Mouse (Mus musculus): ENCODE measurements around the gene Eefsec. TPM values are rescaled to one million over a fixed set of nuclear protein-coding genes. Genes with fewer than 3 reads are reported as not detected.

Eefsec gene
- polyA plus RNA-seq, 1 experiment: 33.4 TPM

DNA sequence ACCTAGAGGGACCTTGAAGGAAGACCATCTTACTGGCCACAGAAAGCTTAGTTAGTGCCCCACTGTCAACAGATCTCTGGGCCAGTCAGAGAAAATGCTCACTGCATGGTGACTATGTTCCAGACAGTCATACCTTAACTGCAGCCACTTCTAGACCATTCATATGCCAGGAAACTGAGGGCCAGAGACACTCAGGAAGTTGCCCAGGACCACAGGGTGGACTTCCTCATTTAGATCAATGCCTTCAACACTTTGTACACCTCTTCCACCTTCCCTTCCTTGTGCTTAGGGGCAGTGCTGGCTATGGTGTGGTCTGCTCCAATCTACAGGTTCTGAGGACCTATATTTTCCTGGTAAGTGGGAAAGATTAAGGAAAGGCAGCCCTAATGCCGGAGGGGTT is 181.0 kb downstream of the Eefsec start:
- TF ChIP-seq GATA1 (IDR thresholded peaks at IDR 0.05; ENCODE audit: low read length): no peak

DNA sequence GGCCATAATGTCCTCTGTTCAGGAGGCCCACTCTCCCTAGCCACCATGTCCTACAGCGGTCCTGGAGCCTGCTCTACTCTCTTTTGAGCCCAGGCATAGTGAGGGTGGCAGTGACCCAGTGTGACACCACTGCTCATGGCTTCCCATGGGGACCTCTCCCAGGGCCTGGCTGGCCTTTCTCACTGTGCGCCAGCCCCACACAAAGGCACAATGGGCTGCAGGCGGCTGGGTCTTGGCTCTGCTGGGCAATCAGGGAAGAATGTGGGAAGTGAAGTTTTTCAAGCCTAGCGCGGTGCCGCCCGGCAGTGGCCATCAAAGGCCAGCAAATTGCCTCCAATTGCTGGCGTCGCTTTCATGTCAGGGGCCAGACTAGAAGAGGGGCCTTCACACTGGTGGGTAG is 184.2 kb downstream of the Eefsec start:
- no peak for TF ChIP-seq GATA1 (IDR thresholded peaks at IDR 0.05; ENCODE audit: low read length)

DNA sequence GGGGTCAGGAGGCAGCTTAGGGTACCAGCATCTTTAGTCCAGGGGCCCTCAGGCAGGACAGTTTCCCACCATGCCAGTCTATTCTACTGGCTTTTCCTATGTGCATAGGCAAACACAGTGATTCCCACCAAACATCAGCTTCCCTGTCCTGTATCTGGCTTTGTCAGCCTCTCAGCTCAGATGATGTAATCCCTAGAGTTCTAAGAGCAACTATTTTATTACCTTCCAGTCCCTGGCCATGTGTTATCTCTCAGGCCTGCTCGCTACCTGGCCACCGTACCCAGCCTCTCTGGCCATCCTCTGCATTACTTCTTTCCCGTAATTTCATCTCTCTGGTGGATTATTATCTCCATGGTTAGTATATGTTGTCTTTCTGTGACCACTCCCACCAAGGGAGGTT is 185.7 kb downstream of the Eefsec start:
- no peak for TF ChIP-seq GATA1 (IDR thresholded peaks at IDR 0.05; ENCODE audit: low read length)

DNA sequence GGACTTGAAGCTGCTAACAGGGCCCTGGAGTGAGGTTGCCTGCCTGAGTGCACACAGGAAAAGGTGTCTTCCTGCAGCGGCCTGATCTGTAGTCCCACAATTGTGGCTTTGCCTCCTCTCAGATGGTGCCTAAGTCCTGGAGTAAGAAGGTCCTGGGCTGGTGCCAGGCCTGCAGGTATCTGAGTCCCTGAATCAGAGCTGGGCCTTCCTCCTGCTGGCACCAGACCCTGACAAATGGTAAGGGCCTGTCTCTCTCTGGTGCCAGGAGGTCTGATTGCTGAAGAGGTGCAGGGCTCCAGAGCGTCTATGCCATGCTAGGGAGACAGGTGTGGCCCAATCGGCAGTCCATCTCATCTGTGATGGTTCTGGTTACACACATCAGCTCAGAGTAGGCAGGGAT is 186.7 kb downstream of the Eefsec start:
- TF ChIP-seq GATA1 (IDR thresholded peaks at IDR 0.05; ENCODE audit: low read length): no peak

DNA sequence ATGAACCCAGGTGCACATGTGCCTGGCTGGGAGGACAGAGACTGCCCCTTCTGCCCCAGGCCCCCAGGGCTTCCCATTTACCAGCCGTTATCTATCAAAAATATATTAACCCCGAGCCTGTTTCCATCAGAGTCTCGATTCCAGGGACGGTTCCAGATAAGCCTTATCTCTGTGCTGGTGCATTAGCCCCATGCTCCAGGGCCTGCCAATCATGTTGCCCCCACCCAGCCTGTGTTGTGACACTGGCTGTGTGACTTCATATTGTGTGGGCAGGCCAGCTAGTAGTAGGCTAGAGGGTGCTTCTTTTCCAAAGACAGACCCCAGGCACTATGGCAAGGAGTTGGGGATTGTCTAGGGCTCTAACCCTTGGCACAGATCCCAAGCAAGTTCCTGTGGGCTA is 190.9 kb downstream of the Eefsec start:
- peak; percentile 67 for TF ChIP-seq GATA1 (IDR thresholded peaks at IDR 0.05; ENCODE audit: low read length)

DNA sequence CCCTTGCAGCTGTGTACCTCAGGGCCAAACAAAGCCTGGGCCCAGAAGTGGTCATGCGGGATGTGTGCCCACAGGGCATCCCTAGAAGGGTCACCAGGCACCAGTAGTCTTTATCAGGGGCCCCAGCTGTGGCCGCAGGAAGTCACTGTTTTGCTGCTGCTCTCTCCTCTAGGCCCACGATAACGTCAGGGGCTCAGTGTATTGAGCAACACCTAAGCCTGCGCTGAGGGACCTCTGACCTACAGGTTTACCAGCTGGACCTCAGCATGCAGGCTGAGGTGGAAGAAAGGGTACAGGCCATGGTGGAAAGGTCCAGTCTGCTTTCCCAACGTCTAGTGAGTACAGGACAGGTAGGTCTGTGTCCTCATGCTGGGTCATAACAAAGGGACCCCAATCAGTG is 192.3 kb downstream of the Eefsec start:
- peak; percentile 46 for TF ChIP-seq GATA1 (IDR thresholded peaks at IDR 0.05; ENCODE audit: low read length)

DNA sequence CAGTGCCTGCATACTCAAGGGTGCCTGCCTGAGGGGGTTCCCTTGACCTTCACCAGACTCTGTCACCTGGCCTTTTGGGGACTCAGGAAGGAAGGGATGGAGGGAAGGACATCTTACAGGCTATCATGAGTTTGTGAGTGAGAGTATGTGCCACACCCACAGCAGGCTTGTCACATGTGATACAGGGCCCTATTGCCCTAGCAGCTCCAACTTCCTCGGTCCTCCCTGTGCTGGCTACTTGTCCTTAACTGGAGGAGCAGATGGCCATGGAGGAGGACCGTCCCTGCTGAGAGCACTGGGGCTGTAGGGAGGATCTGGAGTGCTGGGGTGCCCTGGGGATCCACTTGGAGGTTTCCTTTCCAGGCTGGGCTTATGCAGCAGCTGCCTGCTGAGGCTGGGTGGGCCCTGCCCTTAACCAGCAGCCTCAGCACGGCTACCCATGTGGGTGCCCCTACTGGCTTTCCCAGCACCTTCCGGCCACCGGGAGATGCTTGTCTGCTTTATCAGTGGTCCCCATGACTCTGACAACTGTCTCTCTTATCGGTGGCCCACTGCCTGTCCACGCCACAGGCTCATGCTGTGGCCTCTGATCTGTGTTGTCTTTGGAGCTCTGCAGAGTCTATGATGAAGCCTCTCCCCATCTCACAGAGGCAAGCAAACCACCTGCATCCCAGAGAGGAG is 194.4 kb downstream of the Eefsec start:
- peak; percentile 98 for TF ChIP-seq GATA1 (IDR thresholded peaks at IDR 0.05; ENCODE audit: low read length)

DNA sequence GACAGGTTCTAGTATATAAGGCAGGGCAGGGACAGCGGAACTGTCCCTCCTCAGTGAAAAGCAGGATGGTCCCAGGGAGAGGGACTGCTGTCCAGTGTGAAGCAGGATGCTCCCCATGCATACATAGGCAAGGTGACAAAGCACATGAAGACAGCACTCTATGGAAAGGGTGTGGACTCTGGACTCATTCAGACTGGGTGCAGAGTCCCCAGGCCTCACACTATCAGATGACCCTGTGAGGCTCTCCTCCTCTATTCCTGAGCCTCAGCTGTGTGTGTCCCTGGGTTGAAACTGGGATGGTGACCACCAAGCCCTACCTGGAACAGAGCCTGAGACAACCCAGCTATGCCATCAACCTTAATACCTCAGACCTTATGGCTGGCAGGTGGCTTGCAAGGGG is 194.9 kb downstream of the Eefsec start:
- no peak for TF ChIP-seq GATA1 (IDR thresholded peaks at IDR 0.05; ENCODE audit: low read length)

DNA sequence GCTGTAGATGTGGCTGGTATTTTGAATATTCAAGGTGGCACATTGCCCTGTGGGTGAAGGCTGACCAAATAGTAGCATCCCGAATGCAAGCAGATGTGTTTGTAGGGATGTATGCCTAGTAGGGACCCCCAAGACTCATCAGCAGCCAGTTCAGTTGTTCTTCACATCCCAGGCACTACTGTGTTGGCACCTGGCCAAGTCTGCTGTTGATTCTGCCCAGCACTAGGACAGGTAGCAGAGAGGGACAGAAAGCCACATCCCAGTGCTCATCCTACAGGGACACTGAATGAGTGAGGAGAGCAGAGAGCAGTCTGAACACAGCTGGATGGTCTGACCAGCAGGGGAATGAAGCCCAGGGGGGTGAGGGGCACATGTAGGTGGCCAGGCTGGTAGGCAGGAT is 197.1 kb downstream of the Eefsec start:
- TF ChIP-seq GATA1 (IDR thresholded peaks at IDR 0.05; ENCODE audit: low read length): no peak

DNA sequence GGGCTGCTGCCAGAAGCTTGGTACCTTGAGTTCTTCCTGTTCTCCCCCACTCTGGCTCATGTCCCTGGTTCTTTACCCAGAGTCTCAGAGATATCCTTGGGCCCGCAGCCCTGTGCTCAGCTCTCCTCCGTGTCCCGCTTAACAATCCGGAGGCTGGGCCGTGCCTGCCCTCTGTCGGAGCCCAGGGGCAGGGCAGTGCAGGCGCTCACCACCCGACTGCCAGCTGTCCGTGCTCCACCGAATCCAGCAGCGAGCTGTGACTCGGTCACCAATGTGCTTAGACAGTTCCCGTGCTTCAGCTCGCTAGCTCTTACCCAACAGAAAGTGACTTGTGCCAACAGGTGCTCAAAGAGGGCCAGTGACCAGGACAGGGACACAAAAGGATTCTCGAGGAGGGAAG is 203.7 kb downstream of the Eefsec start:
- no peak for TF ChIP-seq GATA1 (IDR thresholded peaks at IDR 0.05; ENCODE audit: low read length)

DNA sequence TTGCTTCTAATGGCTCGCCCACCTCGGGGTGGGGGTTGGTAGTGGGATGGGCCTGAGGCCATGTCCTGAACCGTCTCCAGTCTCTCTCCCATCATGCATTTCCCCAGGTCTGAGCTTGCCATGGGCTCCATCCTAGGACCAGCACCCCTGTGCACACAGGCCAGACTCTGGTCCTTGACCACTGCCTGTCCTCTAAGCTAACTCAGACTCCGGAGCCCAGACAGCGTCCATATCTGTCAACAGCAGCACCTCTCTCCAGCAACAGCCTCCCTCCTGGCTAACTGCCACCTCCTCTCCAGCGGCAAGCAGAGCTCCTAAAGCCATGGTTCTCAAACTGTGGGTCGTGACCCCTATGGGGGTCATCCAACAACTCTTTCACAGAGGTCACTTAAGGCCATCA is 209.8 kb downstream of the Eefsec start:
- no peak for TF ChIP-seq GATA1 (IDR thresholded peaks at IDR 0.05; ENCODE audit: low read length)

DNA sequence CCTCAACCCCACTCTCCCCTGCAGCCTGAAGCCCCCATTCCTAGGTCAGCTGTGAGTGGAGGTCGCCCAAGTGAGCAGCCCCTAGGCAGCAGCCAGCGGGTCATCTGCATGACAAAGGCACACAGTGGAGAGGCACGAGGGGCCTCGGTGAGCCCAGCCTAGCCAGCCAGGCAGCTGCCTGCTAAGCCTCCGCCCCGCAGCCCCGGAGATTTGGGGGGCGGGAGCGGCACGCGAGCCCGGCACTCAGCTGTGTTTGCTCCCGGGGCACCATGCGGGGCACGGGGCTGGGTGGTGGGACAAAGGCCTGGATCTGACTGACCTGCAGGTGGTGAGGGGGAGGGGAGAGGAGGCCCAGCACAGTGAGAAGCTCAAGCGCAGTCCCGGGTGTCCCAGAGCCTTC is 210.4 kb downstream of the Eefsec start:
- no peak for TF ChIP-seq GATA1 (IDR thresholded peaks at IDR 0.05; ENCODE audit: low read length)

DNA sequence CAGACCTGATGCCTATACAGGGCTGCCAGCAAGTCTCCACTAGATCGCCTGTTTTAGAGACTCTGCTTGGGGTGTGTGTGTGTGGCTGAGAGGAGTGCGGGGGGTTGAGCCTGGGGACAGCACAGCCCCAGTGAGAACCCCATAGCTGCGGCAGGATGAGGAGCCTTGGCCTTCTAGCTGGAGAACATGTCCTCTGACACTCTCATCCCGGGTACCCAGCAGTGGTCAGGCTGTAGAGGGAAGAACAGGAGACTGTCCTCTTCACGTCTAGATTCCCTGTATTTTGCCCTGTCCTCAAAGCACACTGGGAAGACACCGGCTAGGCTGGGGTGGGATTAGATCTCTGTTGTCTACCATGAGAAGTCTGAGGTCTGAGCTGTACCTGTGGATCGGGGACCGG is 210.9 kb downstream of the Eefsec start:
- no peak for TF ChIP-seq GATA1 (IDR thresholded peaks at IDR 0.05; ENCODE audit: low read length)

DNA sequence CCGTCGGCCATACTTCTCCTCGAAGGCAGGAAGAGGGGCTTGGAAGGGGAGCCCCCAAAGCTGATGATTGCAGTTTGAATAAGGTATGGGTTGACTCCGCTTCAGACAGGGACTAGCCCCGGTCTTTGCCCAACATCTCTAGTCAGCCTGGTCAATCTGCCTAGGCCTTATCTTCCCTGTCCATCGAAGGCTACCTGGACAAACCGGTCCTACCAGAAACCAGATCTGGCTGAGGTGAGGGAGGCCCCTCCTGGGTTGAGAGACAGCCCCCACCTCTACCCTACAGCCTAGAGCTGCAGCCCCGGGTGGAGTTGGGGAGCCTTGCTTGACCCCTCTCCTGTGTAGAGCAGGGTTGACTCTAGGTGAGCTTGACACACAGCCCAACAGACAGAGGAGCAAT is 212.3 kb downstream of the Eefsec start:
- no peak for TF ChIP-seq GATA1 (IDR thresholded peaks at IDR 0.05; ENCODE audit: low read length)

DNA sequence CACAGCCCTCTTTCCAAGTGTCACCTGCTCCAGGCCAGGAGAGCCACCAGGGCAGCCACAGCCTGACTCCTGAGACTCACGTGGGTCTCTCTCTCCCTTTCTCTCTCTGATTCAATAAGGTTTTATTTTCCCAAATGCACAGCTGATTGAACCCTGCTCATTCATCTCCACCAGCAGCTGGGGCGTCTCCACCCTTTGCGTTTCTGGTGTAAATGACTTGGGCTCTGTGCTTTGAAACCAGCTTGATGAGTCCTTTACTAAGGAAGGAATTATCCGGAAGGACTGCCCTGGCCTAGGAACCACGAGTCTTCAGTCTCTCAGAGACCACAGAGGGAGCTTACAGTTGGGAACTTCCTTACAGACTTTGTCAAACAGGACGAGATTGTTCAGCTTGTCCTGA is 214.1 kb downstream of the Eefsec start:
- TF ChIP-seq GATA1 (IDR thresholded peaks at IDR 0.05; ENCODE audit: low read length): no peak

DNA sequence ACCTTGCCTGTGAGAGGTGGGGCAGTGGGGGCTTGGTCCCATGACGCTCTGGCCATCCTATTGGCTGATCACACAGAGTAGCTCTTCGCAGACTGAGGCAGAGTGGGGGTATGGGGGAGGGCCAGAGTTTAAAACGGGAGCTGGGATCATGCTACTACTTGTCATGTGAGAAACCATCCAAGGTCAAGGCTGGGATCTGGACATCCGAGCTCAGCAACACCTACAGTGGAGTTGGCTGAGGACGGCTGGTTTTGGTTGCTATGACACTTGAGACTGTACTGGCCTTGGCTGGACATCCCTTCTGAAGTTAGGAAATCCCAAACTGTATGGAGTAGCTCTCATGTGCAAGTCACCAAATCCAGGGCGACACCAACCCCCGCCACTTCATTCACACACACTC is 214.5 kb downstream of the Eefsec start:
- no peak for TF ChIP-seq GATA1 (IDR thresholded peaks at IDR 0.05; ENCODE audit: low read length)

DNA sequence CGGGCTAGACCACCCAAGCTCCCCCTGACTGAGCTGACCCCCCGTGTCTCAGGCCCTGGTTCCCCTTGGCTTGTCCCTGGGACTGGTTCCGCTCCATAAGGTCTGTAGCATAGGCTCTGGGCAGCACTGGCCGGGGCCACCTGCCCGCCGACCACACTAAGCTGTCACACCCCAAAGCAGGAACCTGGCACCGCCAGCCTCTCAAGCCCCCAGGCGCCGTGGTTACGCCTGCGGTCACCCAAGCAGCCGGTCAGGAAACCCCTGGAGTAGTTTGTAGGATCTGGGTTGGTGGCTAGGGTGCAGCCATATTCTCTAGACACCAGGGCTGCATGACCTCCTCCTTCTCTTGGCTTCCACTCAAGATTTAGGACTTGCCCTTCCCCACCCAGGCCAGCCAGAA is 217.1 kb downstream of the Eefsec start:
- TF ChIP-seq GATA1 (IDR thresholded peaks at IDR 0.05; ENCODE audit: low read length): no peak

DNA sequence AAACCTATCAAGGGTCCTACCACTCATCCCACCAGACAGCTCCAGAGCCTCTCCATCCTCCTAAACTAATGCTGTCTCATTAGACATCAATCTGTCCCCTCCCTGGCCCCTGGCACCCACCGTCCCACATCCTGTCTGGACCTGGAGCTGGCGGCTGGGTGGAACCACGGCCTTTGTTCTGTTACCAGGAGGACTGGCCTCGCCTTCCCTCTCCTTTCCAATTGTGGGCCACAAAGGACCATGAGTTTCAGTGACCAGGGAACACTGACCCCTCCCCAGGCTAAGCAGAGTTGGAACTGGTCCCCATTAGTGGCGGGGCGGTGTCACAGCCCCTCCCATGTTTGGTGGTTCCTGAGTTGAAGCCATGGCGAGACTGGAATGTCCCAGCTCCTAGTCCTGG is 218.8 kb downstream of the Eefsec start:
- TF ChIP-seq GATA1 (IDR thresholded peaks at IDR 0.05; ENCODE audit: low read length): no peak

Measured in G1E-ER4 (cell line).